Mouse (Mus musculus) ES-CJ7 (cell line): ENCODE measurements around the gene Kif23.

Experiments
- DNase-seq: peaks from one replicate; pipeline ENCODE4 v3.0.0; 2011; ENCODE audit warnings: low read depth, low spot score

Gene Kif23

DNA sequence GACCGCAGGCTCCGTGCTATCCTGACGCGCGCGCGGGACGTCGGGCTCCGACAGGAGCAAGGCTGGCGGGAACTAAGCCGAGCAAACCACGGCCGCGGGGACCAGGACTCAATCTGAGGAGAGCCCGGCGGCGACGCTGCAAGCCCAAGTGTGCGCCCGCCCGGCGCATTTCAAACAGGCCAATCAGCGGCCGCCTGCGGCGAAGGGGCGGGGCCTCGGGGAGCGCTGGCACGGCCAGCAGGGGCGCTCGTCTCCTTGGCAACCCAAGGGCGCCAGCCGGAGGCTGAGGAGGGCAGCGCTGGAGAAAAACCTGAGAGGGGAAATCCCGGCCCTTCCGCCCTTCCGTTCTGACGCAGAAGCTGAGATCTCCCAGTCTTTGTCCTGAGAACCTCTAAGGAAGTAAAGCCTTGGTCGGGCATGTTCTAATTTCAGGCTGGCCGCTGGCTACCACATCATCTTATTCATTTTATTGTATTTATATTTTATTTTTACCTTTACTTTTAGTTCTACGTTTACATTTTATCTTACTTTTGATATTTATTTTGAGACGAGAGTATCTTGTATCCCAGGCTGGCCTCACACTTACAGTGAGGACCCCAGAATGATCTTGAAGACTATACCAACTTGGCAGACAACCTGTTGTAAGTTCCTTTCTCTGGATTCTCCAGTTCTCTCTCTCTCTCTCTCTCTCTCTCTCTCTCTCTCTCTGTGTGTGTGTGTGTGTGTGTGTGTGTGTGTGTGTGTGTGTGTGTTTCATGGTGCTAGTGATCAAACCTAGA lies at the start of gene Kif23:
Kif23 (minus strand) TSS at position 152 of the 779 bp plus-strand sequence.
- DNase-seq: peak; percentile 95

GRCm38 (mm10) chr9:61991158-61991557 lies 44.6 kb upstream of the Kif23 start:
- DNase-seq: no peak

DNA sequence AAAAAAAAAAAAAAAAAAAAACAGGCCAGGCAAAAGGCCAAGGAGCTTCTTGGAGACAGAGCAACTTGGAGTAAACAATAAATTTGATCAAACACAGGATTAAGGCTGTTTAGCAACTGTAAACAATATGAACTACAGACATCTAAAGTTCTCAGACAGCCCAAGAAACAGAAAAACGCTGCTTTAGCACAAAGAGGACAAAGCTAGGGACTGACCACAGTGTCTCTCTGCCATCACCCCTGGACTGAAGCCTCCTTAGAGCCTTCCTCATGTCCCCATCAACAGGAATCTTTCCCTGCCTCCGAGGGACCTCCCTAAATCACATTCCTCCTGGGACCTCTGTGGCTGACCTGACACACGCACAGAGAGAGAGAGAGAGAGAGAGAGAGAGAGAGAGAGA lies 44.2 kb upstream of the Kif23 start:
- no peak for DNase-seq

- DNase-seq: no peak
Measured at GRCm38 (mm10) chr9:61986055-61986454, 39.5 kb upstream of the Kif23 start.

- DNase-seq: peak; percentile 48
Measured at GRCm38 (mm10) chr9:61985183-61985863, 38.7 kb upstream of the Kif23 start.

- DNase-seq: peak; percentile 39
Measured at GRCm38 (mm10) chr9:61982940-61983620, 36.5 kb upstream of the Kif23 start.

- DNase-seq: no peak
Measured at GRCm38 (mm10) chr9:61981876-61982275, 35.3 kb upstream of the Kif23 start.

DNA sequence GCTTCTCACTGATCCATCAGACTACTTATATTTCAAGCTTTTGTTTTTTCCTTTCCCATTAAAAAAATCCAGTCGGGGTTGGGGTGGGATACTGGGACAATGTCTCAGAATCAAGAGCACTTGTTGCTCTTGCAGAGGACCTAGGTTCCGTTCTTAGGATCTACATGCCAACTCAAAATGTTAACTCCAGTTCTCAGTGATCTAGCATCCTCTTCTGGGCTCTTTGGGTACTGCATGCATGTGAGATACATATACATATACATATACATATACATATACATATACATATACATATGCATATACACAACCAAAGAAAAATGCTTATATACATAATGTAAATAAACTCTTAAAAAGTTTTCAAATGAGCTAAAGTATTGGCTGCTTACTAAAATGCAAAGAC lies 33.4 kb upstream of the Kif23 start:
- peak; percentile 27 for DNase-seq

DNA sequence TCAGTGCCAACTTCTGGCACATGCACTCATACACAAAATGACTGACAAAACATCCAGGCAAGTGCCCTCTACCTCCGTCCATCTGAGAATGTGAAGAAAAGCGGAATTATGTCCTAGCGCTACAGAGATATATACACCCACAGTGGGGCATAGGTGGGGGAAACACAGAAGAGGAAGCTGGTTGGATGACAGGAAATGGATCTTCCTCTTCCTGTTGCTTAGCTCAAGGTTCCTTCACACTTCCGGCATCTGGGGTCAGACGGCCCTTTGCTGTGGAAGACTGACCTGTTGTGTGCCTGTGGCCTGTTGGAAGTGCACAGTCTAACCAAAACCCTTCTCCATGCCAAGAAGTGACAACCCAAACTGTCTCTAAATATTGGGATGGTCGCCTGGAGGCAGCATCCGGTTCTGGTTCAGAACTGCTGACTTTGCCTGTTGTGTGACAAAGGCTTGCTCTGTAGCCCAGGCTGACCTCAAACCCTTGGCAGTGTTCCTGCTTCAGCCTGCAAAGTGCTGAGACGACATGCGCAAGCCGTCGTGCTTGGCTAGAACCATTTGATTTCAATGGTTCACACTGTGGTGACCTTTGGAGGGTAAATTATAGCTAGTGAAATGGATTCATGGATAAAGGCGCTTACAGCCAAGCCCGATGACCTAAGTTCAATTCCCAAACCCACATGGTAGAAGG lies 30.8 kb upstream of the Kif23 start:
- no peak for DNase-seq

DNA sequence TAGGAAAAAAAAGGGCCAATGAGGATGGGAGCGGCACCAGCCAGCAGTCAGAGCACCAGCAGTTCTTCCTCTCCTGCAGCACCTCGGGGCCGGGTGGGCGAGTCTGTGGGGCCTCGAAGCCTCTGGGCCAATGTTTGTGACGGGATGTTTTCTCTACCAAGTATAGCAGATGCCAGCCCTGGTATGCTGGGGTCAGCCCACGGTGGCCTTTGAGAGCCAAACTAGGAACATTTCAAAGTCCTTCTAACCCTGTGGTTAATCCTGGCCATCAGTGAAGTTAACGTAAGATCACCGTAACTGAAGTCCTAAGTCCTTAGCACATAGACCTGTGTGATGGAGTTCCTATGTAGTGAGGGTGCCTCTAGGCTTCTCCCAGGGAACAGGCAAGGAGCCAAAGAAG lies 25.5 kb upstream of the Kif23 start:
- DNase-seq: no peak

GRCm38 (mm10) chr9:61971045-61971444 lies 24.5 kb upstream of the Kif23 start:
- no peak for DNase-seq

DNA sequence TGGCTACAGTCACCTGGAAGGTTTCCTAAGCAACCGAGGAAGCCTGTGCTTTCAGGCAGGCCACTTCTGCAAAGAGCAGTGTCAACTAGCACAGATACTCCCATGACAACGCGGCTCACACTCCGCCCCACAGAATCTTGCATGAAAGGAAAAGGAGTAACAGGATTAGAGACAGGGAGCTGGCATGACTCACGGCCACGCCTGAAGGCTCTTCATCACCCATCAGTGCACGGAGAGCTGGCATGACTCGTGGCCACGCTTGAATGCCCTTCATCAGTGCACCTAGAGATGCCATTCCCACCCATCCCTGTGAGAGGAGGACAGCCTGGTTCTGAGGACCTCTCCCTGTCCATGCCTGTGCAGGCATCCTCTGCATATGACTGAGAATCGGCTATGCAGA lies 20.8 kb upstream of the Kif23 start:
- DNase-seq: no peak

DNA sequence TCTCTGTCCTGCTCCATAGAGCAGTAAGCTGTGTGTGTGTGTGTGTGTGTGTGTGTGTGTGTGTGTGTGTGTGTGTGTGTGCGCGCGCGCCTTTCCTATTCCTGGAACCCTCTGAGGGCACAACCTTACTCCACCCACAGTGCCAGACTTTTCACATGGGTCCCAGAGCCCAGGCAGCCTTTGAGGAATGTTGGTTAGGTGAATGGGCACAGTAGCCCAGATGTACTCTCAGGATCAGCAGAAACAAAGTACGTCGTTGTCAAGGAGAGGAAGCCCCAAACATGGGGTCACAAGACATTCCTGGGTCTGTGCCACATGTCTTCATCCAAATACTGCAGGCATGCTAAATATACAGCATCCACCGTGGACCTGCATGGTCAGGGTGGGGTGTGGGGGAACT lies 19.4 kb upstream of the Kif23 start:
- DNase-seq: no peak

DNA sequence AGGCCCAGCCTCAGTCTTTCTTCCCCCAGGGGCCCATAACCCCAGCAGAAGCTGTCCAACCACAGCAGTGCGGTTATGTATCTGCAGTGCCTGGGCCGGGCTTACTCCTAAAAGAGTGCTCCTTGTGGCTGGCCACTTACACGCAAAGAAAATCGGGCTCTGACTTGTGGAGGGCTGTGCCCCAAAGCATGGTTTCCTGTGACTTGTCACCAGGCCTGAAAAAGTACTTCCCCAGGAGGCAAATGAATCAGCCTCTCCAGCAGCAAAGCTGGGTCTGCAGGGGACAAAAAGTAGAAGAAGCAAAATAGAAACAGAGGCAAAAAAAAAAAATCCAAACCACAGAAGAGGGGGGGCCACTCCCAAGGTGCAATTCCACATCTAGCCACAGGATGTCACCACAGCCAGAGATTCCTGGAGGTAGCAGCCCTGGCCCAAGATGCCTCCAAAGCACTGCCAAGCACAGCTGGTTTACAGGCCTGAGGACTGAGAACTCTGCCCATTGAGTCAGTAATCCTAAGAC lies 18.9 kb upstream of the Kif23 start:
- peak; percentile 76 for DNase-seq

DNA sequence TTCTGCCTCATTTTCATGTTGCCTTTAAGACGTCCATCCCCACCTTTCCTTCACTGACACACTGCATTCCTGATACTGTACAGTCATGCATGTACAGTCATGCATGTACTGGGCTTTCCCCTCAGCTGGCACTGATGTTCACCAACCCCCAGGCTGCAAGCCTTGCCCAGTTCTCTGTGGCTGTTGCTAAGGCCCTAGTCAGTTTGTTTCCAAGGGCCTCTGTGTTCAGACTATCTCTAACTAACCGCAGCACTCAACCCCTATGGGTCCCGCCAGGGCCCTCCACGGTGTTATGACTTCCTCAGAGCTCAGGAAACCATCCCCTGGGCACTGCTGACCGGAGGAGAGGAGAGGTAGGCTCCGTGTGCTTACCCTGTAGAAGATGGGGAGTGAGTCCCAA lies 16.8 kb upstream of the Kif23 start:
- DNase-seq: no peak

DNA sequence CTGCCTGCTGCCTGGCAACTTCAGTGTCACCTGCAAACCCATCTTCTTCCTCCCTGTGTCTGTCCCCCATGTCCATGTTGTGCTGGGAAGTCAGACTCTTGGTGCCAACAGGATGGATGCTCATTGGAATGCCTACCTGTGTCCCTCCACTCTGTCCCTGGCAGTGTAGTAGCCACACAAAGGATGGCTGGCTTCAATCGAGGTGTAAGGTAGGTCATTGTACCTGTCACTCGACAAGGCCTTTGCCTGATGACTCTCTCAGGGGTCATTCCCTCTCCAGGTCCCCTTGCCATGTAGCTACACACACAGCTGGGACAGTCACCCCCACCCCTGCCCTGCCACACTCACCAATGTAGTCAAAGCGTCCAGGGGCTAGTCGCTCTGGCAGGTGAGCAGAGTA lies 14.6 kb upstream of the Kif23 start:
- no peak for DNase-seq

DNA sequence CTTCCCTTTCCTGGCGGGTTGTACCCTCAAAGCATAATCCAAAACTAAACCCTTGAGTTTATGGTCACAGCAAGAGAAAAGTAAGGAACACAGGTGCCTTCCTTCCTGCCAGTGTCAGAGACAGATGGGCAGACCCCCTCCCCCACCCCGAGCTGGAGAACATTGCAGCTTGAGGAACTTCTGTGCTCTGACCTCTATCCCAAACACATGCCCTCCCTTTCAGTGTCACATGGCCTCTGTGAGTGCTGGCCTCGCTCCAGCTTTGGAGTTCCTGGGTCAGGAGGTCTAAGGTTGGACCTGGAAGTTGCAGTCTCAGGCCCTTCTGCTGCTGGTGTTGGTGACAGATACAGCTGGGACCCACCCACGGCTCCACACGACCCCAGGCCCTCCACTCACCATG lies 14.2 kb upstream of the Kif23 start:
- no peak for DNase-seq

DNA sequence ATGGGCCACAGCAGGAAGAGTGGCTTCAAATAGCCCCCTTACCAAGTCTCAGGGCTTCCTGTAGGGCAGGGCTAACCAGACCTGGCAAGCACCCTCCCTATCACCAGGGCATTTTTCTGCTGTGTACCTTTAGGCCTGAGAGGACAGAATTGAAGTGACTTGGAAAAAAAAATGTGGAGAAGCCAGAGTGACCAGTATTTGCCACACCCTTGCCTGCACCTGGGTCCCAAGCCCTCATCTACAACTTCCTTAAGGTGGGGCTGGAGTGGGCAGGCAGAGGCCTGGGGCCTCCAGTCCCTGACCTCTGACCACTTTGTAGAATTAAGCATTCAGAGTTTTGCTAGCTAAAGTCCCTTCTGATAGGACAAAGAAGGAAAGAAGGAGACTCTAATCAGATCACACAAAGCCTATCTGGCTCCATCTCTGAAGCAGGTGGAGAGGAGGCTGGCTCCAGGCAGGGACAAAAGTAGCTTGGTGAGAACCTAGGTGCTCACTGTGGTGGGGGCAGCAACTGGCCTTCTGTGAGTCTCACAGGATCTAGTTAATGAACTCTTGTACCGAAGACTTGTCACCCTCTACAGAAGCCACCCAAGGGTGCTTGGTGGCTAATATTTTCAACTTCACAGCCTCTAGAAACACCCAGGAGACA lies 13.5 kb upstream of the Kif23 start:
- DNase-seq: no peak

DNA sequence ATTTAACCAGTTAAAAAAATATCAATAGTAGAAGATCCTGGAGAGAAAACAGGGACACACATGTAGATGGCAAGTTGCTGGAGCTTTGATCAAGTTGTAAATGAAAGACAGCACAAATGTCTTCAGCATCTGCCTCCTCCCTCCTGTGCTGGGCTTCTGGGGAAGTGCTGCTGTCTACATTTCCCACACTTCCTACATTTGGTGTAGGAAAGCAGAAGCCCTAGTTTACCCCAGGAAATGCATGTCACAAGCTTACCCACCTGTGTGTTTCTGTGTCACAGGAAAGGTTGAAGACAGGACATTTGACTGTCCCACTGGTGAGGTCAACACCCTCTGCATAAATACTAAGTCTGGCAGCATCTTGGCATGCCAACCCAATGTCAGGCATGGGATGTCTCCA lies 8.1 kb upstream of the Kif23 start:
- no peak for DNase-seq

DNA sequence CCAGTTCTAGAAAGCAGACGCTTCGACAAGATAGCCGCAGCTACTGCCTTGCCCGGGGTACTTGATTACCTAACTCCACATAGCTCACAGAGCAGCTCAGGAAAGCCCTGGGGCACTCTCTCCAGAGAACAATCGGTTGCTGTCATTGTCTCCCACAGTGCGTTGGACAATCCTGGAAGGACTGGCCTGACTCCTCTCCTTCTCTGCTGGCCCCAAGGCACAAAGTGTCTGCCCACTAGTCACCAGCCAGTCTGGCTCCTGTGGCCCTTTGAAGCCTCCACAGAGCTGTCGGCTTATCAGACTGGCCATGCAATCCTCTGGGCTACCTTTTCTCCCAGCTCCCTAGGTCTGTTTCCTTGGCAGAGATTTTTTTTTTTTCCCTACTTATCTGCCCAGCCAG lies 5.7 kb upstream of the Kif23 start:
- no peak for DNase-seq
